Mouse (Mus musculus) embryonic stem cell, embryonic (primary cell): Measurements from ENCODE around the gene Dnajc19.

Source experiments
- CTCF ChIA-PET, 4 experiments: fragments of 300-600 bp in 2 of 4; fragments of 350-600 bp in 2 of 4; sonication (Branson Sonifier 250); formaldehyde crosslinking; loops; one replicate each; lab custom pipeline; 2022; ENCODE audit warnings: inconsistent platforms in 2 of 4; lab: Charles Lee
- POLR2A ChIA-PET, 4 experiments: fragments of 300-600 bp in 2 of 4; fragments of 350-600 bp in 2 of 4; sonication (Branson Sonifier 250); formaldehyde crosslinking; loops; one replicate each; lab custom pipeline; 2022; ENCODE audit warnings: antibody characterized with exemption in 4 of 4, inconsistent platforms in 1 of 4; lab: Charles Lee

The Dnajc19 gene

DNA sequence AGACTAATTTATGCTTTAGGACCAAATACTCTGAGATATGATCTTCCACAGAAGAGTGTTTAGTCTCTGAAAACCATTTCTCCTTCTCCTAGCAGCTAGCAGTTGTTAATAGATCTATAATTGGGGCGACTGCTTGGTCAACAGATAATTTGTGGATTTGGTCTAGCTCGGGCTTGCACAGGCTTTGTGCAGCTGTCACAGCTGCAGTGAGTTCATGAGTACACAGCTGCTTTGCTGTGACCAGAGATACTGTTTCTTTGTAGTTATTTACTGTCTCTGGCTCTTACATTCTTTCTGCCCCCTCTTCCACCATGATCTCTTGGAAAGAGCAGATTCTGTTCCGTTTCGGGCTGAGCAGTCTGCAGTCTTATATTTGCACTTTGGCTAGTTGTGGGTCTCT is 39.1 kb downstream of the Dnajc19 start:
- CTCF ChIA-PET: no interaction called here

GRCm38 (mm10) chr3:34035706-34036105 is 45.4 kb downstream of the Dnajc19 start:
- ChIA-PET CTCF (interaction anchor here in 2 of 4 experiments (0.6 to 1.0 kb wide), 2 partner anchors 27 to 117 kb away, joined by 3 to 4 read pairs; no protein-coding TSS in a partner anchor), POLR2A (interaction anchor here (0.6 to 18.9 kb wide), 54 partner anchors 9 to 1328 kb away, joined by 3 to 692 read pairs (median 5); partner anchors contain the start of genes Fxr1 (in 4 of the 4), Dnajc19 (in 1 of the 4), Sox2 (in 1 of the 4) and Ttc14 (in 1 of the 4))

More for the DNA sequence above, 39.1 kb downstream of the Dnajc19 start:
- POLR2A ChIA-PET: interaction anchor here in 2 of 4 experiments (1.3 to 18.9 kb wide), 4 partner anchors 13 to 28 kb away, joined by 3 to 692 read pairs (median 53); partner anchors contain the start of gene Fxr1 (in 2 of the 2)

DNA sequence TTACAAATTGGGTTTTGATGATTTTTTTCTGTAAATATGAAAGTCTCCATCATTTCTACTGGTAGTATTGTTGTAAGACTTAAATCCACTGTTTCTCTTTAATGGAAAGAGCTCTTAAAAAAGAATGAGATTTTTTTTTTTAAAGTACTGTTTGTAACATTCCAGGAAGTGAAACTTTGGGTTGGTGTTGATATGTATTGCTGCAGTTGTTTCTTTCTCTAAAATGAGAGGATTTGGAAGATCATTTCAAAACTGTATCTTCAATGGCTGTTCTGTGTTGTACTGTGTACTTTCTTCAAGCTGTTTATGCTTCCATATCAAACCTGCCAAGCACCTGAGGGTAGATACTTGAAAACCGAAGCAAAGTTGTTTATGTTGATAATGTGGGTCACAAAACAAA is 46.3 kb downstream of the Dnajc19 start:
- ChIA-PET POLR2A (interaction anchor here (0.7 to 18.9 kb wide), 26 partner anchors 11 to 723 kb away, joined by 3 to 692 read pairs (median 5); partner anchors contain the start of genes Fxr1 (in 2 of the 4) and Ttc14 (in 2 of the 4)), CTCF (interaction anchor here in 1 of 4 experiments (0.9 kb wide), 1 partner anchor 11 kb away, joined by 3 read pairs; no protein-coding TSS in a partner anchor)

GRCm38 (mm10) chr3:34033720-34034364 is 47.3 kb downstream of the Dnajc19 start:
- ChIA-PET CTCF (interaction anchor here in 2 of 4 experiments (0.7 to 0.9 kb wide), 2 partner anchors 10 to 198 kb away, joined by 3 read pairs; no protein-coding TSS in a partner anchor), POLR2A (interaction anchor here (0.5 to 18.9 kb wide), 24 partner anchors 11 to 724 kb away, joined by 3 to 692 read pairs (median 5); partner anchors contain the start of genes Fxr1 (in 2 of the 4) and Ttc14 (in 2 of the 4))

GRCm38 (mm10) chr3:34030601-34031000 is 50.5 kb downstream of the Dnajc19 start:
- ChIA-PET POLR2A (interaction anchor here in 3 of 4 experiments (0.6 to 31.8 kb wide), 10 partner anchors 3 to 727 kb away, joined by 3 to 692 read pairs (median 4); partner anchors contain the start of genes Fxr1 (in 1 of the 3) and Ttc14 (in 1 of the 3)), CTCF (interaction anchor here in 2 of 4 experiments (0.6 kb wide), 2 partner anchors 206 to 1298 kb away, joined by 3 to 5 read pairs; no protein-coding TSS in a partner anchor)

DNA sequence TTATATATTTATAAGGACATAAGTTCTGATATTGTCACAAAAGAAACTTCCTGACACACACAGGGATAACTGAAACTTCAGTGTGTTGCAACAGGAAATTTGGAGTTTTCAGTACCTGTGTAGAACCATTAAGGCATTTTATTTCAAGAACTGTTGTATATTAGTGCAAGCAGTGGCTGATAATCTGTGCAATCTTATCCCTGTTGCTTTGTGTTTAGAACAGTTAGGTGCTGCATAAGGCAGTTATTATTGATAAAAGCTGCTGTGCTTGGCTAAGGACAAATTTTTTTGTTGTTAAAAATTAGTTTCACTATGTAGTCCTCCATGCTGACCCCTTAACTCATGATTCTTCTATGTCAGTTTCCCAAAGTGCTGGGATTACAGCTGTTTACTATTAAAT is 52.2 kb downstream of the Dnajc19 start:
- ChIA-PET POLR2A (interaction anchor here in 2 of 4 experiments (0.9 to 31.8 kb wide), 8 partner anchors 5 to 229 kb away, joined by 3 to 692 read pairs (median 6); partner anchors contain the start of genes Fxr1 (in 1 of the 2) and Ttc14 (in 1 of the 2)), CTCF (no interaction called here)

DNA sequence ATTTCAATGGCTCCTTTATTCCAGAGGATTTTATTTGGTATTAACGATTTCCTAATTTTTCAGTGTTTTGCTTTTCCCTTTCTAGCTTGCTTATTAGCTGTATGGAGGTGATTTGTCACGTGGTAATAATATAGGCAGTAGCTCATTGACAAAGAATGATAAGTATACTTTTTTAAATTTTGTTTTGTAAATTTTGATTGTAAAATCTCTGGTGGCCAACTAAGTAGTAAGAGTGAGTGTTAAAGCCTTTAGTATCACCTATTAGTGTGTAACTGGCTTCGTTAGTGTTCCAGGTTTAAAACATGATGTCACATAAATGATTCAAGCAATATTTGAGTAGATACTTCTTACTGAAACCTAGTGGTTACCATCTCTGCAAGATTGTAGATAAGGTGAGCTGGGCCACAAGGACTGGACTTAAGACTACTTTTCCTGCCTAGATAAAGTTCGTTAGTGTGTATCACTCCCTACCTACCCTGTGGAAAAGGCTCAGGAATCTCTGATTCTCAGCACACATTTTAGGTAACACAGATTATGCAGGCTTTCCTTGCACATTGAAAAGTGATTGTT is 59.8 kb downstream of the Dnajc19 start:
- ChIA-PET POLR2A (interaction anchor here (0.6 to 31.8 kb wide), 13 partner anchors 12 to 68 kb away, joined by 3 to 692 read pairs (median 5); no protein-coding TSS in a partner anchor), CTCF (interaction anchor here in 1 of 4 experiments (0.5 kb wide), 1 partner anchor 113 kb away, joined by 3 read pairs; no protein-coding TSS in a partner anchor)

- ChIA-PET POLR2A (interaction anchor here (0.5 to 31.8 kb wide), 41 partner anchors 13 to 1732 kb away, joined by 3 to 692 read pairs (median 4); partner anchors contain the start of gene Ttc14 (in 2 of the 4)), CTCF (no interaction called here)
Measured at GRCm38 (mm10) chr3:34020382-34021258, 60.5 kb downstream of the Dnajc19 start.

DNA sequence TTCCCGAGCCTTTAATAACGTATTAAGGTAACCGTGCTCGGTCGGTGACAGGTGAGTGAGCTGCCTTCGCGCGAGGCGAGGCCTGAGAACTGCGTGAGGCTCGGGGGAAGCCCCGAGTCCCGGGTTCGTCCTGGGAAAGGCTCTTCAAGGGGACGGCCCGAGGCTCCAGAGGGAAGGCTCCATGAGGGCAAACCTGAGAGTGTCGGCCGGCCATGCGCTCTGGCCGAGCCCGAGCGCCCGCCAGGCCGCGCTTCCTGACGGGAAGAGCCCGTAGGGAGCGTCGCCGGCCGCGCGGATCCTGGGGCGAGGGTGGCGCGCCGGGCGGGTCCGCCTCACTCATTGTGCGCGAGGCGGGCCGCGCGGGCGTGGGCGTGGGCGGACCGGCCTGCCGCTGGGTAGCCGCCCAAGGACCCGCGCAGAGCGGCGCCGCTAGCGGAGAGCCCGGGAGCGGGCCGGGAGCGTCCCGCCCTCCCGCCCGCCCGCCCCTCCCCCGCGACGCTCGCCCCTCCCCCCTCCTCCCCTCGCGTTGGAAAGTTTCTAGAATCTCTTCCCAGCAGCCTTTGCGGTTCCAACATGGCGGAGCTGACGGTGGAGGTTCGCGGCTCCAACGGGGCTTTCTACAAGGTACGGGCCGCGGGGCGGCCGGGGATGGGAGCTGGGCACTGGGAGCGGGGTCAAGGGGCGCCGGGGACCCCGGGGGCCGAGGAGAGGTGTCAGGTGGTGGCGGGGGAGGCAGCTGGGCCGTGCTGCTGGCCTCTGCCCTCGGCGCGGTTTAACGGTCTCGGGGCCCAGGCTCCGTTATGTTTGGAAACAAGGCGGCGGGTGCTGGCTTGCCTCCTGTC is 61.4 kb downstream of the Dnajc19 start, which contains the start of gene Fxr1:
Gene Fxr1 (plus strand): TSS at position 404 of the 842 bp plus-strand sequence.
- ChIA-PET CTCF (no interaction called here), POLR2A (interaction anchor here (0.5 to 31.8 kb wide), 44 partner anchors 12 to 1733 kb away, joined by 3 to 692 read pairs (median 4); partner anchors contain the start of gene Ttc14 (in 2 of the 4))

GRCm38 (mm10) chr3:34008191-34008590 is 72.9 kb downstream of the Dnajc19 start:
- POLR2A ChIA-PET: interaction anchor here in 3 of 4 experiments (0.9 to 31.8 kb wide), 31 partner anchors 11 to 756 kb away, joined by 3 to 692 read pairs (median 6); partner anchors contain the start of genes Fxr1 (in 3 of the 3) and Dnajc19 (in 1 of the 3)
- CTCF ChIA-PET: interaction anchor here in 2 of 4 experiments (0.6 to 1.0 kb wide), 2 partner anchors 27 to 327 kb away, joined by 3 read pairs; no protein-coding TSS in a partner anchor

GRCm38 (mm10) chr3:34007611-34008010 is 73.5 kb downstream of the Dnajc19 start:
- POLR2A ChIA-PET: interaction anchor here in 3 of 4 experiments (0.5 to 31.8 kb wide), 33 partner anchors 12 to 757 kb away, joined by 3 to 692 read pairs (median 6); partner anchors contain the start of genes Fxr1 (in 3 of the 3) and Dnajc19 (in 1 of the 3)
- CTCF ChIA-PET: interaction anchor here in 1 of 4 experiments (0.6 kb wide), 1 partner anchor 326 kb away, joined by 3 read pairs; no protein-coding TSS in a partner anchor

DNA sequence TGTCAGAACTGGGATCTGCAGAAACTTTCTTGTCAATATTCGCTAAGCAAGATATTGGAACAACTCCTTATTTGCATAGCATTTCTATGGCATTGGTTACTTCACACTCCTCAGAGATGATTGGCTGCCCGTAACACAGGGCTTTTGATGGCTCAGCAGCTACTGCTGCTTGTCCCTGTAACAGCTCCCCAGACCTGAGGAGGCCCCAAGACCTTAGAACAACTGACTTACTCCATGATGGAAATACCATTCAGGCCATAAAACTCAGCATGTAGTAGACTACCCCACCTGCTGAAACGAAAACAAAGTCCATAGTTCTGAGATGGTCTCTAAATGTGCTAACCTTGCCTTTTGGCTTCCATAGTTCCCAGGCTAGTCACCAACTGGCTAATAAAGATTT is 74.3 kb downstream of the Dnajc19 start:
- POLR2A ChIA-PET: interaction anchor here (0.7 to 31.8 kb wide), 23 partner anchors 9 to 753 kb away, joined by 3 to 692 read pairs (median 7); partner anchors contain the start of genes Fxr1 (in 2 of the 4) and Ttc14 (in 1 of the 4)

DNA sequence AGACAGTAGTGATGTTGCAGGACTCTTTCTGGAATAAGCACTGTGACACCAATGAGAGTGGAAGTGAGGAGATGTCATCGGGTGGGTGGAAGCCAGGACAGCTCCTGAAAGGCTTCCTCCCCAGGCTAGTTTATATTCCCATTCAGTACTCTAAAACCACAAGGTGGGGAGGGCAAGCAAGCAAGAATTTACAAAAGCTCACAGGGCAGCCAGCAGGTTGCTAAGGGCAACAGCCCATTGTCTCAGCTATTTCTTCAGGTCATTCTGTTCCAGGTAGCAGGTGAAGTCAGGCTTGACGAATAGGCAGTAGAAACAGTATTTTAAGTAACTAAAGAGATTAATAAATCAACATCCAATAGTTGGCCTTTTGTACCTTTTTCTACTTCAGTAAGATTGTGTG is 74.8 kb downstream of the Dnajc19 start:
- POLR2A ChIA-PET: interaction anchor here (0.6 to 31.8 kb wide), 26 partner anchors 9 to 754 kb away, joined by 3 to 692 read pairs (median 6); partner anchors contain the start of genes Fxr1 (in 2 of the 4) and Ttc14 (in 1 of the 4)
- CTCF ChIA-PET: no interaction called here

More for the DNA sequence above, 74.3 kb downstream of the Dnajc19 start:
- CTCF ChIA-PET: no interaction called here
